Mouse (Mus musculus) midbrain, embryonic 14.5 days (tissue): Measurements from ENCODE around the gene Xpo5. TPM values are rescaled to one million over a fixed set of nuclear protein-coding genes. Genes with fewer than 3 reads are reported as not detected.

Source experiments
- microRNA counts: library from miRNA; unstranded; fragments of <30 nt; microRNA quantifications from one replicate; lab custom pipeline; 2016
- microRNA-seq: library from miRNA; unstranded; fragments of <30 nt; microRNA quantifications from one replicate; pipeline ENCODE4, GENCODE M21; 2016
- polyA plus RNA-seq: library from polyadenylated mRNA; unstranded; fragments of >200 nt; fragmentation: Nextera tagmentation; extraction: Ambion mirVana; gene quantifications from 2 replicates; pipeline ENCODE4 v1.2.1, GENCODE M21; 2014

Gene Xpo5
- polyA plus RNA-seq, 1 experiment from 2014 or later, result 54.3 TPM

MicroRNAs within 50 kb of the gene (microRNA counts, 519-probe panel; counts per million panel counts)
- microRNA mmu-miR-693-3p (lab: Ali Mortazavi, UCI), result not detected
- not detected for microRNA mmu-miR-693-5p (lab: Ali Mortazavi, UCI)

Small RNAs within 50 kb of the gene (microRNA-seq; reads per million reads assigned to microRNA genes)
- 0.44 reads per million for gene Mir693

Other genes starting within 250 kb of the Xpo5 start
- gene Vegfa, start 170.4 kb upstream of the Xpo5 start, polyA plus RNA-seq, result 4.3 and 5.5 TPM in 2 replicates
- 141 and 148 TPM in 2 replicates for gene Mrps18a, start 91.8 kb upstream of the Xpo5 start, polyA plus RNA-seq
- gene Rsph9, start 58.6 kb upstream of the Xpo5 start, polyA plus RNA-seq, result 38.8 and 58.1 TPM in 2 replicates
- 22.4 and 22.8 TPM in 2 replicates for gene Mad2l1bp, start 49.2 kb upstream of the Xpo5 start, polyA plus RNA-seq
- gene Gtpbp2, start 41.8 kb upstream of the Xpo5 start, polyA plus RNA-seq, result 27.2 and 35.4 TPM in 2 replicates
- gene Polh, start 137 bp upstream of the Xpo5 start, polyA plus RNA-seq, result 5.9 and 6.3 TPM in 2 replicates
- gene Polr1c, start 45.3 kb downstream of the Xpo5 start, polyA plus RNA-seq, result 89.8 and 91.0 TPM in 2 replicates
- gene Yipf3, start 45.3 kb downstream of the Xpo5 start, polyA plus RNA-seq, result 86.7 and 90.0 TPM in 2 replicates
- 12.0 and 17.4 TPM in 2 replicates for gene Lrrc73, start 50.7 kb downstream of the Xpo5 start, polyA plus RNA-seq
- 23.5 and 24.1 TPM in 2 replicates for gene Tjap1, start 80.2 kb downstream of the Xpo5 start, polyA plus RNA-seq
- gene Dlk2, start 94.6 kb downstream of the Xpo5 start, polyA plus RNA-seq, result 13.7 and 22.2 TPM in 2 replicates
- 8.5 and 9.6 TPM in 2 replicates for gene Abcc10, start 125.6 kb downstream of the Xpo5 start, polyA plus RNA-seq
- gene Zfp318, start 180.9 kb downstream of the Xpo5 start, polyA plus RNA-seq, result 26.2 and 28.0 TPM in 2 replicates
- gene Crip3, start 226.1 kb downstream of the Xpo5 start, polyA plus RNA-seq, result 1.00 and 4.2 TPM in 2 replicates
- gene Slc22a7, start 235.7 kb downstream of the Xpo5 start, polyA plus RNA-seq, result not detected in 2 replicates